Mouse (Mus musculus) embryonic fibroblast, embryonic 13.5 days (primary cell): ENCODE data around the gene Dnah2.

ENCODE experiments used
- CTCF ChIP-seq: IDR thresholded peaks from 2 replicates; pipeline ENCODE4 v1.5.1; 2011; ENCODE audit warnings: mild to moderate bottlenecking, control low read depth, low read length, moderate library complexity, borderline replicate concordance; ENCODE audit not compliant: insufficient read depth
- POLR2A ChIP-seq: IDR thresholded peaks from 2 replicates; pipeline ENCODE4 v1.6.1; 2011; ENCODE audit warnings: low read depth, mild to moderate bottlenecking, control low read depth, low read length, moderate library complexity

GRCm38 (mm10) chr11:69406867-69407723, 141.8 kb downstream of the Dnah2 start:
- TF ChIP-seq POLR2A: no peak
- TF ChIP-seq CTCF: no peak
